Mouse (Mus musculus) liver, embryonic 14.5 days (tissue): Measurements from ENCODE around the gene Rbmx.

Experiments
- CTCF ChIP-seq: IDR thresholded peaks from 2 replicates; pipeline ENCODE4 v1.5.1; 2016; ENCODE audit warnings: antibody characterized with exemption, low read depth, control low read depth
- EP300 ChIP-seq: IDR thresholded peaks from 2 replicates; pipeline ENCODE4 v1.6.1; 2016; ENCODE audit warnings: antibody characterized with exemption, low read depth

GRCm38 (mm10) chrX:57372965-57373364, 19.9 kb downstream of the Rbmx start:
- TF ChIP-seq CTCF (no peak), EP300 (no peak)
